Mouse (Mus musculus): ENCODE results near the gene Tpx2.

GRCm38 (mm10) chr2:152904127-152904643 is 56.4 kb downstream of the Tpx2 start:
- no peak for TF ChIP-seq CTCF (IDR thresholded peaks at IDR 0.05)
- no peak for TF ChIP-seq EP300 (IDR thresholded peaks at IDR 0.05; ENCODE audit: insufficient read depth, low read depth, low read length)

Data from heart, adult 2 months (tissue).